Mouse (Mus musculus) heart, postnatal 4 days (tissue): Measurements from ENCODE around the gene Med9. TPM values are rescaled to one million over a fixed set of nuclear protein-coding genes. Genes with fewer than 3 reads are reported as not detected.

ENCODE experiments used
- DNase-seq: peaks from one replicate; pipeline ENCODE4 v3.0.0; 2021
- total RNA-seq, 2 experiments: library from RNA; stranded (reverse); gene quantifications; 2 replicates each; pipeline ENCODE4 v1.2.3; 2021

Gene Med9
- total RNA-seq, 2 experiments from 2014 or later, result 27.5 to 30.2 TPM

DNA sequence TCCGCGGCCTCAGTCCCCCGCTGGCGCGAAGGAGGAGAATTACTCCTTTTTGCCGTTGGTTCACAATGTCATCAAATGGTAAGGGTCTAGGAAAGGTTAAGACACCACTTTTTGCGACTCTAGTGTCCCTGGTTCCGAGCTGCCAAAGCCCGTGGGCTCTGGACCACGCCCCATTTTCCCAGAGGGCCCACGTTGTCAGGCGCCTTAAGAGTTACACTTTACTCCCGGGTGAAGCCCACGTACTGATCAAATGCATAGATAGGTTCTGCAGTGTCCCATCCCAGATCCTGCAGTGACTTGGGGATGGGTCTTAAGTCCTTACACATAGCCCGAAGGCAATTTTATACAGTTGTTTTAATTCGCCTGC, 378 bp downstream of the Med9 start:
- DNase-seq, result no peak

DNA sequence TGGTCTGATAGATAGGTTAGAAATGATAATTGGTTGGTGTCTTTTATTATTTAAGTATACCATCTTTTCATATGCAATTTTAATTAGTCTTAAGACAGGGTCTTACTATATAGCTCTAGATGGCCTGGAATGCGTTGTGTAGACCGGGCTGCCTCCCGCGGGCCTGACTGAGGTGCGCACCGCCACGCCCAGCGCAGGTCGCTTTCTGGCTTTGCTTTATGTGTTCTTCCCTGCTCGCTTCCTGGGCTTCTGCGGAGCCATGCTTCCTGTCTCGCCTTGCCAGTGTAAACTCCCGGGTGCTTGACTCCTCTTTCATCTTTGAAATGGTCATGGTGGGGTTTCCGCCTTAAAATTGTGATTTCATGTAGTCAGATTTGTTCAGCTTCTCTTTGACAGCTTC, 4.9 kb downstream of the Med9 start:
- no peak for DNase-seq

DNA sequence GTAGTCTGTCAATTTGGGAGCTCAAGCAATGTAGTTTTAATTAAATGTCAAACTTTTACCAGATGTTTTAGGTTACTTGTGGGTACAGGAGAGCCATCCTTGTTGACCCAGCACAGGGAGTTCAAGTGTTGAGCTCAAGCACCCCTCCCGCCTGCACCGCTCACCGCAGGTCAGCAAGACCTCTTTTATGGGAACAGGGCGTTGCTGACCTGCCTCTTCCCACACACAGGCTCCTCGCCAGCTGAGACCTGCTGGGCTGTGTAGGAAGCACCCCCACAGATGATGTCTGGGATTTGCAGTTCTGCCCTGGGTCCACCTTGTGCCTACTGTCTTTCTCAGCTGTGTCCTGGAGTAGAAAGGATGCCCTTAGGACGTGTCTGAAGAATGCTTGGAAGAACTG, 8.7 kb downstream of the Med9 start:
- no peak for DNase-seq

DNA sequence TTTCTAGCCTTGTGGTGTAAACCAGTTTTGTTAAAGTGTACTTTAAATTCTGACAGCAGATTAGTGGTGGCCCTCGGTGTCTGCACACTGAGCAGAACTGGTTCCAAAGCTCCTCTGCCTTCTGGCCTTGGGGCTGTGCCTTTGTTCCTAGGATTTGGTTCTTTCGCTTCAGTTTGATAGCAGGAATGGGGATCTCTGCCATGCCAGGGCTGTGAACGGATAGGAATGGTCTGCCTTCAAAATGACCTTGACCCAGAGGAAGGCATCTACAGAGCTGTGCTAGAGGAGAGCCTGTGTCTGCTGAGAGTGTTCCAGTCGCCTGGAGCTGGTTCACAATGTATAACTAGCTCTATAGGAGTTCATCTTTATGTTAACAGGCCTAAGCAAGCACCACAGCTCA, 11.4 kb downstream of the Med9 start:
- no peak for DNase-seq

DNA sequence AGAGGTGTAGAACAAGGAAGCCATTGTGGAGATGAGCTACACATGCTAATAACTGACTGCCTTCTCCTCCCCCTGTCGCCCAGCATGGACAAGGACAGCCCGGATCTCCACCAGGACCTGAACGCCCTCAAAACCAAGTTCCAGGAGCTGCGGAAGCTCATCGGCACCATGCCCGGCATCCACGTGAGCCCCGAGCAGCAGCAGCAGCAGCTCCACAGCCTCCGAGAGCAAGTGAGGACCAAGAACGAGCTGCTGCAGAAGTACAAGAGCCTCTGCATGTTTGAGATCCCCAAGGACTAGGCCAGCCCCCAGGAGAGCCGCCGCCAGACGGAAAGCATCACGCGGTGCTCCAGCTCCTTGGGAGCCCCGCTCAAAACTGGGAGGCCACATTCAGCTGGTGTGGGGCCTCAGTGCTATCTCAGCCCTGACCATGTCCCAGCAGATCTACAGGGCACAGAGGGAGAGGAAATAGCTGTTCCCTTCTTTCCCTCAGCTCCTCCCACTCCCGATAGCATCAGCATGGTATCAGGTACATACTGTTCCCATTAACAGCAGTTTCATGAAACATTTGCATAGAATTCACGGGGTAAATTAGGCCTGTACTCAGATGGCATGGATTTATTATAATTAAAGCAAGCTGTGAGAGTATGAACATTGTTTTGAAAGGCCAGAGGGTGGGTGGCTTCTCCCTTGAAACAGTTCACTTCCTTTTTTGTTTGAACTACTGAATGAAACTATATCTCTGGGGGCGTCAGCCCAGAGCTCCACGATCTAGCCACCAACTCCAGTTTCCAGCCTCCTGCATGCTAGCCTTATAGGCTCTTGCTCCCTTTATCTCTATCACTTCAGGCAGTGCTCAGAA, 12.7 kb downstream of the Med9 start:
- peak; percentile 32 for DNase-seq

DNA sequence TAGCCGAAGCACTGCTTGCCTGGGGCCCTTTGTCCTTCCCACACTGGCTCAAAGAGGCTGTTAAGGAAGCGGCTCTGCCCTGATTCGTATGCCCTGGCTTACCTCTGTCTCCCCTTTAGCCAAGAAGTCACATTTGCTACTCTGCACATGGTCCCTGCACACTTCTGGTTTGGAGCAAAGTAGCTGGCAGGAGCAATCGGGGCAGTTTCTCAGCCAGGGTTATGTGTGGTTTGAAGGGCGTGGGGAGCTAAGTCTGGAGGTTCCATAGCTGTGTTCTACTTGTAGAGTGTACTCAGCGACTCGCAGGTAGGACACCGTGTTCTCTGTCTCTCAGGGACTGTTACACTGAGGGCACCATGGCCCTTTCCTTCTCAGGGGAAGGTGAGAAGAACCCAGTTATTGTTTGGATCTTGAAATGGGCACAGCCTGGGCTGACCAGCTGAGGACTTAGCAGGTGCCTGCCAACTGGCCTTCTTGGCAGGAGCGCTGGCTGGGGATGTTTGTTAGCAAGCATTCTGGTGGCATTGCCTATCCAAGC, 13.4 kb downstream of the Med9 start:
- DNase-seq, result no peak

DNA sequence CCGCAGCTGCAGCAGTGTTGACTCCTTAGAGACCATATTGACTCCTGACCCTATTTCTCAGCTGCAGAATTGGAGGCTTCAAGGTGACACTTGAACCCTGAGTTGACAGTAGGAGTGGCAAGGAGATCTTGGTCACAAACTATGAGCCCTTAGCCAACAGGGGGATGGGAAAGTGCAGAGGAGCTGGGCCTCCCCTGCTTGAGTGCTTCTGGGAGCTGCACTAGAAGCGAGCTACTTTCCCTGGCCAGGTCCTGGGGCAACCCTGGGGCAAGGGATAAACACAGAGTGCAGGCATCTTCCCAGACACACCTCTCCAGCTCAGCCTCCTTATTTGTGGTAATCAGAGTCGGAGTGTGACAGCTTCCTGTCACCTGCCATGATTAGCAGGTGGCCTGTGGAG, 14.6 kb downstream of the Med9 start:
- DNase-seq, result no peak

DNA sequence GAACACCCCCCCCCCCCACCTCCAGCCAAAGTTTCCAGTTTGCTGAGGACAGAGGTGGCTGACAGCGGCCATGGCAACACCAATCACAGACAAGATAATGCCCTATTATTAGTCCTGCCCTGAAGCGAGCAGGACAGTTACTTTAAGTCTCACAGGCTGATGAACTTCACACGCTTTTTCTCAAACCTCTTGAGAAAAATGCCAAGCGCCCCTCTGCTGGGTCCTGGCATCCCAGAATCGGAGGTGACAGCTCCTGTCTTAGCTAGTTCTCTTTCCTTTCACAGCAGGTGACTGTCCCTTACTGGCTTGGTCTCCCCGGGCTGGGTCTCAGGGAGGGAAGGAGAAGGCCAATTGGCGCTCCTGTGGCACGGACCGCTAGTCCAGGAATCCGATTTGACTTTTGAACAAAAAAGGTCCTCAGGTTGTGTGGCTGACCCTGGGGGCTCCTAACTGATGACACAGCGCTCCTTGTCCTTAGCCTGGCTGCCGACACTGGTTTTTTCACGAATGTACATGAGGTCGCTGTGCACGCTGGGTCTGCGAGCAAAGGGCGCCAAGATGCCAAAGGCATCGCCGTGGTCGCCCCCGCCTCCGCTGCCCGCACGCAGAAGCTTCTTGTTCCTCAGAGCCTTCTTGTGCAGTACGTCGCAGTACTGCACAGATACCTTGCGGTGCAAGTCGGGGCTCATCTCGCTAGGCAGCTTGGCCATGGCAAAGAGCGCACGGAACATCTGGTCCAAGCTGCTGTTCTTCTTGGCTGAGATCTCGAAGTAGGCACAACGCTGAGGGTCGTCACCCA, 15.6 kb downstream of the Med9 start:
- DNase-seq, result no peak

DNA sequence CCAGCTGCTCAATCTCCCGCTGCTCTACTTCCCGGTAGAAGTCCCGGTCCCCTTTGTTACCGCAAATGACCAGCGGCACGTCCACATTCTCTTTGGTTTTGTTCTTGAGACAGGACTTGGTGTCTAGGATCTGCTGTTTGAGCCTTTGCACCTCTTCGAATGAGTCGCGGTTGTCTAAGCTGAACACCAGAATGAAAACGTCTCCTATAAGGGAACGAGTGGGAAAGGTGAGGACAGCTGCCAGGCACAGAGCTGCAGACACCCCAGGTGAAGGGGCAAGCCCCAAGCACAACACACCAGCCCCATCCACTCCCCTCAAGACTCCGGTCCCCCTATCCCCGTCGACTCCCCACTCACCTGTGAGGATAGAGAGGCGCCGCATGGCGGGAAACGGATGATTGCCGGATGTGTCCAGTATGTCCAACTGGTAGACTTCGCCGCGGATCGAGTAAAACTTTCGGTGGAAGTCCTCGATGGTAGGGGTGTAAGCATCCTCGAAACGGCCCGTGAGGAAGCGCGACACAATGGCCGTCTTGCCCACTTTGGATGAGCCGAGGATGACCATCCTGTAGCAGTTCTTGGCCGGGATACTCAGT, 16.3 kb downstream of the Med9 start:
- peak; percentile 31 for DNase-seq

DNA sequence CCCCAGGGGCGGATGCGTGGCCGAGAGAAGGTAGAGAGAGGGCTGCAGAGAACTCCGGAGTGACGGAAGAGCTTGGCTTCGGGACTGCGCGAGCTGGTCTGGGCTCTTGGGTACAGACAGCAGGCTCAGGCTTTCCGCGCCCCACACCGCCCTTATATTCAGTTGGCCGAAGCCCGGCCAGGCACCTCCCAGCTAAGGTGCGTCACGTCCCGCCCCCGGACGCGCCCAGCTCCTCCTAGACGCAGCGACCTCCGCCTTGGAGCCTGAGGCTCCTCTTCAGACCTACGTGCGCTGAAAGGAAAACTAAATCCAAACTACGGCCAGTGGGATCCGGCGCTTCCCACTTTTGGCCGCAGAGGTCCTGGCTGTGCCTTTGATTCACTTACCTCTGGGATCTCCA, 16.8 kb downstream of the Med9 start, which contains the start of gene Rasd1:
Gene Rasd1 (minus strand): TSS at position 127 of the 400 bp plus-strand sequence.
- peak; percentile 87 for DNase-seq

DNA sequence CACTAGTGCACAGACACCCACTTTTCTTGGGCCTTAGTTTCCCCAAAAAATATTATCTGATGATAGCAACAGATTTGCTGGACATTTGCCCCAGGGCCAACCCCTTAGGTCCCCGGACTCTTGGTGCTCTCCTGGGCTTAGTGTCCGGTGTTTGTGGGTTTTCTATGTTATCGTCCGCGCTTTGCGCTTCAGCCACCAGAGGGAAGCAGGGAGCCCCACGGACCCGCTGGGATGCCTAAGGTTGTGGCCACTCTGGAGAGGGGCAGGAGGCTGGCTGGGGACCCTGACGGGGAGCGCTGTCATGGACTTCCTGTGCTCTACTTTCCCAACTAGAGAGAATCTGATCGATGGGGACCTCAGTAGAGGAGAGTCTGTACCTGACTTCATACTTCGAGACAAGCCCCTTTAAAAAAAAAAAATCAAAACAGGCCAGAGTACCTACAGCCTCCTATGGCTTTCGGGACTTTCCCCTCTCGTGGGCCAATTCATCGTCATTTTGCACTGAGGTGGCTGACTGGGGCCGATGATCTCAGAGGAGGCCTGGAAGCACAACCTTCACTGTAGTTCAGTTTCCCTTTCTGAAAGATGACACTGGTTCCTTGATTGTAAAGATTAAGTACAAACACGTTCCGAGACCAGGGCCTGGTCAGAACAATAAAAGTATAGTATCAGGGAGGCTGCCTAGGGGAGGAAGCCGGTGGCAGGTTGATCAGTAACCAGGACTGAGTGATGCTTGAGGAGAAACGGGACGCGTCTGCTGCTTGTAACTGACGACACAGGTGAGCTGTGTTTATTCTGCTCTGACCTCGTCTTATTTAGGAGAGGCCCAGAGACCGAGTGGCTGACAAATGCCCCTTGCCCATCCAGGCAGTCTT, 17.5 kb downstream of the Med9 start:
- peak; percentile 89 for DNase-seq

DNA sequence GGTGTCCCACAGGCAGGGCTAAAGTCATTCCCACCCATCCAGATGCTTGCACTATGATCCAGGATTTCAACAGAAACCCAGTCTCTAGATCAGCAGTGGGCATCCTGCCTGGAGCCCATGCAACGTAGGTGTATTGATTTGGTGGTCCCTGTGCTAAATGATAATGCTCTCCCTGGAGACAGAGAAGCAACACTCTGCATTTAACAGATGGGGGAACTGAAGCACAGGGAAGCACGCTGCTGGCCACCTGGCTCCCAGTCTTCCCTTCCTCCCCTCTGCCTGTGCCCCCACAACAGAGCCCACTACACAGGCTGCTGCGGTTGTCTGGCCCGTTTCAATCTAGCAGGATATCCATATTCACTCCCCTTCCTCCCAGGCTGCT, 18.1 kb downstream of the Med9 start:
- DNase-seq, result no peak

DNA sequence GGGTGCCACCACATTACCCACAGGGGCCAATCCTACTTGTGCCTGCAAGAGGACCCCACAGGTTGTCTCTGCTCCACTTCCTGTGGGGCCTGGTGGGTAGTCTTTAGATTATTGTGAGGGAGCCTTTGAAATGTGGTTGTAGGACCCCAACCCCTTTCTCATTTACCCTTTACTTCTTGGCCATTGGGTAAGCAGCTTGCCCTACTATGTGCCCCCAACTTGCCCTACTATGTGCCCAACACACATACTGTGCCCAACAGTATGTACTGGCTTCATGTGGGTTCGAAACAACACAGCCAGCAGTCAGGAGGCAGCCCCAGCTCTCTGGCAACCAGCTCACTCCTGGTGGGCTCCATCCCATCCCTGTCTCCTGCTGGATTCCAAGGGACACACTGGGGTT, 19.8 kb downstream of the Med9 start:
- no peak for DNase-seq

DNA sequence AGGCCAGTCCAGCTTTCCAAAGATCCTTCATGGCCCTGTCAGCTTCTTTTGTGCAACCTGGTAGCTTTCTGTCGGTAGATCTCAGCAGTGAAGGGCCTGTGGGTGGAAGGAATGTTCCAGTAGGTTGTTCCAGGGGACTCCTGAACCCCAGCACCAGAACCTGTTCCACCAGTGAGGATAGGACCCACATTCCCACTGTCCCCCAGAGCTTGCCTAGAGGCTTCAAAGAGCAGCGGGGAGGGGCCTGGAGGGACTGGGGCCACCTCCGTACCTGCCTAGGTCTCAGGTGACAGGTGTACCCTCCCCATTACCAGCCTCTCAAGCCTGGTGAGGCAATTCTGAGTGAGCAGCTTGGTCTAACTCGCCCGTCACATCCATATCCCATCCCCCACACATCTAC, 22.8 kb downstream of the Med9 start:
- no peak for DNase-seq

DNA sequence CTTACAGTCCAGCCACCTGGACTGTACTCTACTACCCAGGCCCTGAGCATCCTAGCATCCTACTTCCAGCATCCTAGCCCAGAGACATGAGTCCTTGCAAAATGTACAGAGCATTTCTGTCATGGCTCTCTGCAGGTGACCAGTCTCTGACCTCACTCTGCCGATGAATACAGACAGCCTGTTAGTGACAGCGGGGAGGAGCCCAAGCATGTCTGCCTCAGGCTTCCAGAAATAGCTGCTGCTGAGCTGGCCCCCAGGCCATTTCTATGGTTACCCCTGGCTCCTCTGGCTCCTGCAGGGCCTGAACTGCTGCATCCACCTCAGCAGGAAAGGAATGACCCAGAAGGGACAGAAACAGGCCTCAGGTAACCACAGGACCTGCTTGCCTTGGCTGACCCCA, 23.7 kb downstream of the Med9 start:
- no peak for DNase-seq

DNA sequence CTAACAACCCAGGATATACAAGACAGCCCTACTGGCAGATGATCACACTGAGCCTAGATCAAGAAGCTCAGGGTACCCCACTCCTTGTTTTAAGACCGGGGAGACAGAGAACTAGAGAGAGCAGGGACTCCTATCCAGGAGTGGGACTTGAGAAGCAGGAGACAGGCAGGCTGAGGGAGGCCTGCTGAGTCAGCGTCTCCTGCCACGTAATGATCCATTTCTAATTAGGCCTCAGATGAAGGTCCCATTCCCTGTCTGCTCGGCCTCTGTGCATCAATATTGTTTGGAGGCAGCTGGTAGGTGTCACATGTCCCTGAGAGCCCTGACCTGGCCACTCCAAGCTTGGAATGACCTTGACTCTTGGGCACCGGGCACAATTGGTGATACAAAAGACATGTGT, 25.4 kb downstream of the Med9 start:
- DNase-seq, result no peak

DNA sequence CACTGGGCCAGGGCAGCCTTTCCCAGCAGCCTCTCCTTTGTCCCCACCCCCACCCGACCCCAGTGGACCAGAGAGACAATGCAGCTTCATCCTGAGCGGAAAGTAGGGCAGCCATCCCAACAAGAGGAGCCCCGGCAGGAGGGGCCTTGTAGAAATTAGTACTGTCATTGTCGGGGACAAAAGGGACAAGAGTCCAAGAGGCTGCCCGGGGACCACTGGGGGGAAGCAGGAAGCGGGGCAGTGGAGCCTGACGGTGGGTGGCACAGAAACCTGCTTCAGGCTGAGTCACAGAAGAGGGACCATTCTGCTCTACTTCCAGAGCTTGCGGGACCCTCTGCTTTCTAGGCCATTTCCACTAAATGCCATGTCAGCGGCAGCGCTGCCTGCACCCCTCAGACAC, 27.2 kb downstream of the Med9 start:
- no peak for DNase-seq

DNA sequence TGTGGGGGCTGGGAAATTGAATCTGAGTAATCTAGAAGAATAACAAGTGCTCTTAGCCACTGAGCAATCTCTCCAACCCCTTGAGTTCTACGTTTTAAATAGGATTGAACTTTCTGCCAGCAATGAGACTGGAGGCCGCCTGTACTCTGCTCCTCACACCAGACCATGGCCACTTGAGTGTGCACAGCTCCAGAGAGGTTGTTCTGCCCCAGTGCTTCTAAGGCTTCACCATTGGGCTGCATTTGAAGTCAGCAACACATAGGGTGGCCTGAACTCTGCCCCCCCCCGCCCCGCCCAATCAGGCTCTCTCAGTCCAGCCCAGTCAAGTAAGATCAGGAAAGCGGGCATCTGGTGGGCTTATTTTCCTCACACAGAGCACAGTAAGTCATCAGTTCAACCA, 29.8 kb downstream of the Med9 start:
- DNase-seq, result no peak

DNA sequence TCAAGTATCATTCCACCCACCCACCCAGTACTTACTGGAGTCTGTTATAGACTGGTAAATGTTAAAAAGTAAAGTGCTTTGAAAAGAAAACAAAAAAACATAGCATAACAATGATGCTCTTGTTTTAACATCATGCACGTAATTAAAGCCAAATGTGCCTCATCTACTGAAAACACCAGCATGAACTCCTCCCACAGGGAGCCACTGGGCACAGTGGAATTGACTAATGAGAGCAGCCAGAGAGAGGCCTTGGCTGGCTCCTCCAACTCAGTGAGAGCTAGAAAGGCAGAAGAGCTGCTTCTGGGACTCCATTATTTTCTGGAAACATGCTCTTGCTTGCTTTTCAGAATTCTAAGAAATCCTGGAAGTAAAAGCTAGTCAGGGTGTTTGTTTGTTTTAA, 41.4 kb downstream of the Med9 start:
- DNase-seq, result no peak

DNA sequence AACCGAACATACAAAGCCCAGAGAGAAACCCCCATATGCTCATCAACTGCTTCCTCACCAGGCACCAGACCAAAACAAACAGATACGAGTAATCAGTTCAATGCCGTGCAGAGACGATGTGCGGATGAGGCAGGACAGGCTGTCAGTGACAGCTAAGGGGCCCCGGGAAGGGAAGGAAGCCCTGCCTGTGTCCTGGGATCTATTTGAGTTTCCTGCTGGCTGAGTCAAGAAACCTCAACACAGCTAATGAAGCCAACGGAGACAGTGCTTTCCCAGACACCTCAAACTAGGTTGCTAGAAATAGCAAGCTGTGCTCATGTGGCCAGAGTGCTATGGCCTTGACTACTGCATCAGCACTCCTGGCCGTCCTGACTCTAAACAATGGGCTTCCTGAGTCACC, 43.4 kb downstream of the Med9 start:
- peak; percentile 26 for DNase-seq

DNA sequence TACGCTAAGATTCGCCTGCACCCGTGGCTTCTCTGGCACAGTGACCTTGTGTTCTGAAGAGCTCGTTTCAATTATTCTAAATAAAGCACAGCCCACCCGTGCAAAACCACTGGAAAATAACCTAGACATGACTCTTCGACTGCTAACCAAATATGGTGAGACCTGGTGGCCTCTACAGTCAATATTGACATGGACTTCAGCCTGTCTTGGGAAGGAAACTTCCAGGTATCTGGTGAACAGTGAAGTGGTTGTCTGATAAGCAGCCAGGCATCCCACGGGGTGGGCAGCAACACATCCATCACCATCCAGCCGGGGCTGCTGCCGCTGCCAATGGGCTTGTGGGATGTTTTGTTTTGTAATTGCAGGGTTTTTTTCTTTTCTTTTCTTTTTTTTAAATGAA, 46.3 kb downstream of the Med9 start:
- no peak for DNase-seq
